Mouse (Mus musculus) cortical plate, adult 2 months (tissue): ENCODE data around the gene Prr13. TPM values are rescaled to one million over a fixed set of nuclear protein-coding genes. Genes with fewer than 3 reads are reported as not detected.

Source experiments
- H3K27ac ChIP-seq: fragments of 200-500 bp; 2 replicates; pipeline ENCODE4 v1.5.1; 2012; ENCODE audit warnings: low read length, control low read depth, inconsistent platforms; ENCODE audit not compliant: insufficient read depth
- H3K4me1 ChIP-seq: fragments of 200-500 bp; 2 replicates; pipeline ENCODE4 v1.6.1; 2011; ENCODE audit warnings: low read length; ENCODE audit not compliant: control insufficient read depth, insufficient read depth
- H3K4me3 ChIP-seq: fragments of 200-500 bp; 2 replicates; pipeline ENCODE4 v1.5.1; 2011; ENCODE audit warnings: mild to moderate bottlenecking, low read length, control low read depth; ENCODE audit not compliant: insufficient read depth
- CTCF ChIP-seq: fragments of 200-500 bp; IDR thresholded peaks from 2 replicates; pipeline ENCODE4 v1.5.1; 2011; ENCODE audit warnings: mild to moderate bottlenecking, control low read depth, low read length; ENCODE audit not compliant: insufficient read depth; ENCODE audit errors: extremely low read depth
- POLR2A ChIP-seq: fragments of 200-500 bp; IDR thresholded peaks from 2 replicates; pipeline ENCODE4 v1.6.1; 2011; ENCODE audit warnings: mild to moderate bottlenecking, low read length, control low read depth; ENCODE audit not compliant: insufficient read depth; ENCODE audit errors: extremely low read depth
- polyA plus RNA-seq: library from polyadenylated mRNA; depleted of rRNA; stranded (reverse); fragments of >200 nt; gene quantifications from 2 replicates; pipeline ENCODE4 v1.2.3, GENCODE M21; 2012

The Prr13 gene
- polyA plus RNA-seq, 1 experiment: 90.3 TPM

DNA sequence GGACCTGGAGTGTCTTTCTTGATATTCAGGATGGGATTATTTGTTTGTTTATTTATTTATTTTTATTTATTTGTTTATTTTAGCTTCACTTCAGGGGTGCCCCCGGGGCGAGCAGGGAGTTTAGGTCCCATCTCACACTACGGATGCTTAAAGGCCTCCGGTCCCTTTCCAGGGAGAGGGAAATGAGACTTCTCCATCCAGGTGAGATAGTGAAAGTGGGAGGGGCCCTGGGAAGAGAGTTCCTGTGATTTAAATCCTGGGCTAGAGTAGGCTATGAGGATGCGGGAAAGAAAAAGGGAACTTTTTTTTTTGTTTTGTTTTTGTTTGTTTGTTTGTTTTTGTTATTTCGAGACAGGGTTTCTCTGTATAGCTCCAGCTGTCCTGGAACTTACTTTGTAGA is 553 bp downstream of the Prr13 start:
- TF ChIP-seq CTCF (no peak), POLR2A (no peak)
- Histone ChIP-seq H3K27ac (no peak overlapping the region), H3K4me1 (no peaks in the 10 kb centered on the region), H3K4me3 (peak overlapping the region; percentile 54)

- Histone ChIP-seq H3K4me1 (no peaks in the 10 kb centered on the region), H3K4me3 (no peak overlapping the region; the same call in 1 of the 2 replicates), H3K27ac (no peak overlapping the region)
- TF ChIP-seq CTCF (no peak), POLR2A (no peak)
Observed at GRCm38 (mm10) chr15:102459847-102460246, 1.0 kb downstream of the Prr13 start.

DNA sequence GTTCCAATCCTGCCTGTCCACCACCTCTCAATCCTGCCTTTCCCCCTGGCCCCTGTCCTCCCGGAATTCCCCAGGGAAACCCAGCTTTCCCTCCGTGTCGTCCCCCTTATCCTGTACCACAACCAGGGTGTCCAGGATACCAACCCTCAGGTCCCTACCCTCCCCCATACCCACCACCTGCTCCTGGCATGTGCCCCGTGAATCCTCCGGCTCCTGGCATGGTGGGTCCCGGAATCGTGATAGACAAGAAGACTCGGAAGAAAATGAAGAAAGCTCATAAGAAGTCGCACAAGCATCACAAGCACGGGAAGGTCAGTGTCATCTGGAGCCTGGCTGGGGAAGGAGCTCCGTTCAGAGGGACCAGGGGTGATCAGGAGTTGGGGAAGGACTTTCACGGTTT is 1.6 kb downstream of the Prr13 start:
- no peak overlapping the region for H3K27ac ChIP-seq
- no peak overlapping the region for H3K4me3 ChIP-seq
- H3K4me1 ChIP-seq: no peaks in the 10 kb centered on the region
- TF ChIP-seq CTCF (no peak), POLR2A (no peak)

DNA sequence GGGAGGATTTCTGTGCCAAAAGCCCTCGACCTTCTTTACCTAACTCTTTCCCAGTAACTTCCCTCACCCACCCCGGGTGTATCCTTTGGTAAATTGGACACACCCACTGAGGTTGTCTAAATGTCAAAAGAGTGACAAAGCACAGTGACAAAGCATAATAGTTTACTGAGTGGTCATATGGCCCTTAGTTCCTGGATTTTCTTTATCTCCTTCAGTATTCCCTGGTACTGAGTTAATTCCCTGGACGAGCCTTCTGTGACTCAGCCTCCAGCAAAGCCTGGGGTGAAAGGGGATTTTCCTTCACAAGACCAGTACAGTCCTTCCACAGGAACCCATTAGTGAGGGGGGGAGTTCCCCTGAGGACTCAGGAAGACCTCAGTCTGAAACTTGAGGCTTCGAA is 2.1 kb downstream of the Prr13 start:
- Histone ChIP-seq H3K4me1 (no peaks in the 10 kb centered on the region), H3K4me3 (no peak overlapping the region), H3K27ac (no peak overlapping the region)
- TF ChIP-seq POLR2A (no peak), CTCF (no peak)

- H3K4me1 ChIP-seq: no peaks in the 10 kb centered on the region
- no peak overlapping the region for H3K4me3 ChIP-seq
- no peak overlapping the region for H3K27ac ChIP-seq
- TF ChIP-seq CTCF (no peak), POLR2A (no peak)
Observed at GRCm38 (mm10) chr15:102461430-102462075, 2.7 kb downstream of the Prr13 start.

GRCm38 (mm10) chr15:102463666-102464065 is 4.8 kb downstream of the Prr13 start:
- no peaks in the 10 kb centered on the region for H3K4me1 ChIP-seq
- no peak overlapping the region for H3K27ac ChIP-seq
- TF ChIP-seq POLR2A (no peak), CTCF (no peak)
- no peak overlapping the region for H3K4me3 ChIP-seq

DNA sequence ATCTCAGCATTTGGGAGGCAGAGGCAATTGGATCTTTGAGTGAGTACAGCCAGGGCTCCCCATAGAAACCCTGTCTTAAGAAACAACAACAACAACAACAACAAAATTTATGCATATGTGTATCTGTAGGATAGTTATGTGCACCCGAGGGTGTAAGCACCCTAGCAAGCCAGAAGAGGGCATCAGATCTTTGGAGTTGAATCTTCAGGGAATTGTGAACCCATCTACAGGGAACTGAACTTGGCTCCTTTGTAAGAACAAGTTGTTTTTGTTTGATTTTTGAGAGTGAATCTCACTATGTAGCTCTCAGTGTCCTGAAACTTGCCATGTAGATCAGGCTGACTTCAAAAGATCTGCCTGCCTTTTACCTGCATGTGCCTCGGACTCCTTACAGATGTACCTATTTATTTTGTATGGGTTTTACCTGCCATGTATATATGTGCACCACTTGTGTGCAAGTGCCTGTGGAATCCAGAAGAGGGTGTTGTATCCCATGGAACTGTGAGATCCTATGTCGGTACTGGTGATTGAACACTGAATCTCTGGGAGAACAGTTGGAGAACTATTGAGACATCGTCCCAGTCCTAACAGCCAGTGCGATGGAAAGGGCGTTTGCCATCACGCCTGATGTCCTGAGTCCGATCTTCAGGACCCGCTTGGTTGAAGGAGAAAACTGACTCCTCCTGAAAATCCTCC is 10.0 kb downstream of the Prr13 start:
- Histone ChIP-seq H3K4me3 (no peak overlapping the region), H3K4me1 (peaks cover 3% of the 10 kb centered on the region; the same call in 1 of the 2 replicates), H3K27ac (no peak overlapping the region)
- TF ChIP-seq POLR2A (no peak), CTCF (no peak)

- Histone ChIP-seq H3K27ac (peak within 1 kb of the TSS; percentile 92), H3K4me3 (peak within 1 kb of the TSS; percentile 82), H3K4me1 (peaks cover 3% of the 10 kb centered on the region; the same call in 1 of the 2 replicates)
- peak; percentile 72 for TF ChIP-seq CTCF
- 0 out of 2 replicates have a peak, but pooled peaks have one; percentile 32 for TF ChIP-seq POLR2A
Observed at GRCm38 (mm10) chr15:102470183-102470604, 11.4 kb downstream of the Prr13 start, which contains the start of gene Pcbp2. Gene Pcbp2 (plus strand): TSS chr15:102470539.

- peak overlapping the region; percentile 92 for H3K27ac ChIP-seq
- peaks cover 3% of the 10 kb centered on the region; the same call in 1 of the 2 replicates for H3K4me1 ChIP-seq
- peak overlapping the region; percentile 82 for H3K4me3 ChIP-seq
- TF ChIP-seq CTCF (no peak), POLR2A (0 out of 2 replicates have a peak, but pooled peaks have one; percentile 4)
Observed at GRCm38 (mm10) chr15:102470605-102471294, 11.9 kb downstream of the Prr13 start.
